Mouse (Mus musculus) liver, adult 2 months (tissue): ENCODE data around the gene AI837181.

Experiments used
- CTCF ChIP-seq: fragments of 200-500 bp; IDR thresholded peaks from 2 replicates; pipeline ENCODE4 v1.5.1; 2011; ENCODE audit warnings: low read depth, low read length, control low read depth
- POLR2A ChIP-seq: fragments of 200-500 bp; IDR thresholded peaks from 2 replicates; pipeline ENCODE4 v1.6.1; 2011; ENCODE audit warnings: low read length, control low read depth; ENCODE audit not compliant: insufficient read depth; ENCODE audit errors: extremely low read depth

- TF ChIP-seq CTCF (no peak), POLR2A (no peak)
These were observed 26.8 kb downstream of the AI837181 start for GRCm38 (mm10) chr19:5451766-5452165.
